Comparison of ENCODE assay signal across 8 mouse cellular contexts in genomic region chr9:57836581-57837170, GRCm38 (mm10). TPM values are rescaled to one million over a fixed set of nuclear protein-coding genes. Genes with fewer than 3 reads are reported as not detected.
A peak's percentile ranks its signal among the peaks of the same experiment; 100 is the strongest.
DNase-seq lines count a peak whose midpoint lies in the region; ATAC-seq and TF ChIP-seq lines count a peak whose summit lies in the region.

Gene Arid3b, minus strand, starts transcription at chr9:57836793.

- H3K27ac ChIP-seq in heart, embryonic 15.5 days: peak within 1 kb of the TSS; percentile 76
- H3K27ac ChIP-seq in liver, embryonic 14.5 days: peak within 1 kb of the TSS; percentile 46
- H3K27ac ChIP-seq in neural tube, embryonic 11.5 days (ENCODE audit: low read depth, low read length): peak within 1 kb of the TSS; percentile 49; the same call in 1 of the 2 replicates
- H3K27ac ChIP-seq in stomach, postnatal 0 days (replicated peaks): peak within 1 kb of the TSS; percentile 46

- H3K36me3 ChIP-seq in heart, embryonic 15.5 days: no peaks in the 10 kb centered on the region
- peaks cover 3% of the 10 kb centered on the region; the same call in 1 of the 2 replicates for H3K36me3 ChIP-seq in liver, embryonic 14.5 days (replicated peaks; ENCODE audit: control insufficient read depth, insufficient read depth, low read depth)
- H3K36me3 ChIP-seq in neural tube, embryonic 11.5 days (ENCODE audit: control insufficient read depth, insufficient read depth, low read length): no peaks in the 10 kb centered on the region
- no peaks in the 10 kb centered on the region for H3K36me3 ChIP-seq in stomach, postnatal 0 days (ENCODE audit: control insufficient read depth, insufficient read depth, low read length)

- H3K9ac ChIP-seq in heart, embryonic 15.5 days: peak within 1 kb of the TSS; percentile 75
- H3K9ac ChIP-seq in liver, embryonic 14.5 days (replicated peaks): peak within 1 kb of the TSS; percentile 85
- H3K9ac ChIP-seq in neural tube, embryonic 11.5 days (ENCODE audit: low read length): peak within 1 kb of the TSS; percentile 52
- H3K9ac ChIP-seq in stomach, postnatal 0 days (ENCODE audit: low read length): peak within 1 kb of the TSS; percentile 62

- TF ChIP-seq CTCF in liver, embryonic 14.5 days (IDR thresholded peaks at IDR 0.05; ENCODE audit: low read depth): no peak
- TF ChIP-seq CTCF in stomach, postnatal 0 days (IDR thresholded peaks at IDR 0.05; ENCODE audit: low read depth): 0 out of 2 replicates have a peak, but pooled peaks have one; percentile 5

- peaks cover 42% of the 10 kb centered on the region for H3K4me1 ChIP-seq in heart, embryonic 15.5 days (replicated peaks)
- H3K4me1 ChIP-seq in liver, embryonic 14.5 days (replicated peaks; ENCODE audit: control insufficient read depth in 2 of 2, insufficient read depth in 2 of 2, low read length in 1 of 2): peaks cover 23 to 30% of the 10 kb centered on the region in 2 experiments
- H3K4me1 ChIP-seq in neural tube, embryonic 11.5 days (ENCODE audit: control insufficient read depth, insufficient read depth, low read length): peaks cover 8% of the 10 kb centered on the region
- 0 out of 2 replicates have a peak, but pooled peaks cover 2% of the 10 kb centered on the region for H3K4me1 ChIP-seq in stomach, postnatal 0 days (replicated peaks; ENCODE audit: control insufficient read depth, insufficient read depth)

- ATAC-seq in CD4-positive, CD25-positive, alpha-beta regulatory T cell, adult 4 months: peak; percentile 96
- peak; percentile 99 for ATAC-seq in heart, embryonic 15.5 days (replicated peaks; ENCODE audit: insufficient number of reproducible peaks, insufficient read depth, low FRiP score, low read depth)
- peak; percentile 100 for ATAC-seq in liver, embryonic 14.5 days (ENCODE audit: insufficient read depth)
- peak; percentile 99 for ATAC-seq in neural tube, embryonic 11.5 days (ENCODE audit: insufficient read depth, low FRiP score, low TSS enrichment)
- peak; percentile 99 for ATAC-seq in stomach, postnatal 0 days (ENCODE audit: low FRiP score, low TSS enrichment)

- H3K27me3 ChIP-seq in heart, embryonic 15.5 days: peaks cover 6% of the 10 kb centered on the region; the same call in 1 of the 2 replicates
- H3K27me3 ChIP-seq in liver, embryonic 14.5 days (ENCODE audit: control insufficient read depth, insufficient read depth, low read length): no peaks in the 10 kb centered on the region
- H3K27me3 ChIP-seq in neural tube, embryonic 11.5 days (ENCODE audit: control insufficient read depth, insufficient read depth, low read length): no peaks in the 10 kb centered on the region
- no peaks in the 10 kb centered on the region for H3K27me3 ChIP-seq in stomach, postnatal 0 days (ENCODE audit: control insufficient read depth, insufficient read depth, low read length)

- peak within 1 kb of the TSS; percentile 83 for H3K4me2 ChIP-seq in heart, embryonic 15.5 days
- H3K4me2 ChIP-seq in liver, embryonic 14.5 days (ENCODE audit: low read depth): peak within 1 kb of the TSS; percentile 78
- H3K4me2 ChIP-seq in neural tube, embryonic 11.5 days (ENCODE audit: low read depth): peak within 1 kb of the TSS; percentile 60
- H3K4me2 ChIP-seq in stomach, postnatal 0 days (replicated peaks; ENCODE audit: low read depth): peak within 1 kb of the TSS; percentile 94

- WGBS in heart, embryonic 15.5 days: under 1% methylated on average over 44 of the region's 45 CpGs
- under 1% methylated on average over 44 of the region's 45 CpGs for WGBS in liver, embryonic 14.5 days (ENCODE audit: insufficient replicate concordance)
- under 1% methylated on average over 45 of the region's 45 CpGs for WGBS in neural tube, embryonic 11.5 days
- 2% methylated on average over 41 of the region's 45 CpGs for WGBS in stomach, postnatal 0 days

- H3K4me3 ChIP-seq in heart, embryonic 15.5 days: peak within 1 kb of the TSS; percentile 93
- H3K4me3 ChIP-seq in liver, embryonic 14.5 days (ENCODE audit: insufficient read depth in 1 of 2, low read depth in 2 of 2, low read length in 2 of 2): peak within 1 kb of the TSS; percentile 81 to 99
- H3K4me3 ChIP-seq in neural tube, embryonic 11.5 days (ENCODE audit: low read depth, low read length): peak within 1 kb of the TSS; percentile 66
- H3K4me3 ChIP-seq in stomach, postnatal 0 days (ENCODE audit: low read depth, low read length): peak within 1 kb of the TSS; percentile 70

- peak; percentile 89 for DNase-seq in c-Kit-negative CD71-positive TER-119-positive erythroid progenitor cells, embryonic 14.5 days (ENCODE audit: low read depth, low spot score)
- peak; percentile 87 for DNase-seq in fibroblast of lung, adult 2 months (ENCODE audit: low read depth)
- DNase-seq in kidney, postnatal 25 days: peak; percentile 90 to 96
- DNase-seq in liver, embryonic 14.5 days (ENCODE audit: low read depth in 3 of 3, low spot score in 3 of 3): peak; percentile 93 to 95 (median 94)
- peak; percentile 96 for DNase-seq in neural tube, embryonic 11.5 days (ENCODE audit: low spot score)
- peak; percentile 96 for DNase-seq in stomach, postnatal 0 days (ENCODE audit: low spot score)

- no peaks in the 10 kb centered on the region for H3K9me3 ChIP-seq in heart, embryonic 15.5 days (replicated peaks)
- H3K9me3 ChIP-seq in liver, embryonic 14.5 days (ENCODE audit: control insufficient read depth, low read length): no peaks in the 10 kb centered on the region
- H3K9me3 ChIP-seq in neural tube, embryonic 11.5 days (ENCODE audit: control insufficient read depth, low read length): no peaks in the 10 kb centered on the region
- no peaks in the 10 kb centered on the region for H3K9me3 ChIP-seq in stomach, postnatal 0 days (ENCODE audit: control insufficient read depth, low read length)

- TF ChIP-seq EP300 in liver, embryonic 14.5 days (IDR thresholded peaks at IDR 0.05; ENCODE audit: low read depth): no peak
- TF ChIP-seq EP300 in stomach, postnatal 0 days (optimal IDR thresholded peaks at IDR 0.05): no peak

RNA-seq across cellular contexts. Expression of gene Arid3b, which starts in this region (rescaled TPM):
- 10 to 100 TPM; 25.2 to 35.4 TPM for polyA plus RNA-seq in CD4-positive, CD25-positive, alpha-beta regulatory T cell, adult 4 months (2017; shearing (Covaris generic))
- polyA plus RNA-seq in heart, embryonic 15.5 days (2015; fragmentation: Nextera tagmentation; extraction: Ambion mirVana): 5.9 and 8.5 TPM in 2 replicates
- polyA plus RNA-seq in liver, embryonic 14.5 days (2012; rRNA removed): 7.8 and 9.3 TPM in 2 replicates
- polyA plus RNA-seq in liver, embryonic 14.5 days (2014; fragmentation: Nextera tagmentation; extraction: Ambion mirVana): 8.5 and 9.3 TPM in 2 replicates
- 25.7 and 25.8 TPM in 2 replicates for polyA plus RNA-seq in neural tube, embryonic 11.5 days (2014; fragmentation: Nextera tagmentation; extraction: Ambion mirVana)
- polyA plus RNA-seq in stomach, postnatal 0 days (2015; fragmentation: Nextera tagmentation; extraction: Ambion mirVana): 2.3 and 3.0 TPM in 2 replicates

Comparison
In these comparisons a context has a peak if more than half of its experiments do, and no peak if none do; other contexts are left out.
1. Peak in every context shown above with its lines: DNase-seq, ATAC-seq, H3K4me3 ChIP-seq and H3K27ac ChIP-seq.